ENCODE assay signal across 8 mouse cellular contexts in genomic region chr4:125115081-125115480, GRCm38 (mm10). TPM values are rescaled to one million over a fixed set of nuclear protein-coding genes. Genes with fewer than 3 reads are reported as not detected.
A peak's percentile ranks its signal among the peaks of the same experiment; 100 is the strongest.
DNase-seq lines count a peak whose midpoint lies in the region; ATAC-seq and TF ChIP-seq lines count a peak whose summit lies in the region.

No protein-coding gene starts in this region.

- no peak for DNase-seq in liver, embryonic 11.5 days (ENCODE audit: low spot score)
- DNase-seq in embryonic facial prominence, embryonic 14.5 days (ENCODE audit: low spot score) = no peak
- no peak for DNase-seq in frontal cortex, postnatal 14 days (ENCODE audit: low spot score in 2 of 2)

- H3K79me2 ChIP-seq in myocyte (ENCODE audit: control insufficient read depth, insufficient read depth) = no peaks in the 10 kb centered on the region

- 0 out of 2 replicates have a peak, but pooled peaks have one; percentile 28 for ATAC-seq in forebrain, embryonic 15.5 days (replicated peaks)
- no peak for ATAC-seq in forebrain, embryonic 12.5 days (ENCODE audit: low FRiP score)
- ATAC-seq in liver, embryonic 12.5 days = no peak
- ATAC-seq in liver, embryonic 11.5 days (replicated peaks; ENCODE audit: low FRiP score) = no peak
- no peak for ATAC-seq in embryonic facial prominence, embryonic 14.5 days (ENCODE audit: low read depth)
- no peak for ATAC-seq in megakaryocyte progenitor cell, adult 5-6 weeks (replicated peaks; ENCODE audit: poor library complexity)

- whole genome bisulfite sequencing in forebrain, embryonic 15.5 days = 84% methylated on average over 4 of the region's 4 CpGs
- 84% methylated on average over 4 of the region's 4 CpGs for WGBS in forebrain, embryonic 12.5 days
- 69% methylated on average over 4 of the region's 4 CpGs for WGBS in liver, embryonic 12.5 days (ENCODE audit: insufficient replicate concordance)
- 69% methylated on average over 4 of the region's 4 CpGs for WGBS in liver, embryonic 11.5 days
- 70% methylated on average over 4 of the region's 4 CpGs for WGBS in embryonic facial prominence, embryonic 14.5 days

- no peak overlapping the region for H3K9ac ChIP-seq in forebrain, embryonic 15.5 days (replicated peaks)
- no peak overlapping the region for H3K9ac ChIP-seq in forebrain, embryonic 12.5 days
- no peak overlapping the region for H3K9ac ChIP-seq in liver, embryonic 12.5 days
- H3K9ac ChIP-seq in liver, embryonic 11.5 days (ENCODE audit: low read depth, low read length) = no peak overlapping the region
- no peak overlapping the region for H3K9ac ChIP-seq in embryonic facial prominence, embryonic 14.5 days (ENCODE audit: low read depth, low read length)

- no peak overlapping the region for H3K27ac ChIP-seq in forebrain, embryonic 15.5 days (replicated peaks)
- H3K27ac ChIP-seq in forebrain, embryonic 12.5 days = no peak overlapping the region
- peak overlapping the region; percentile 17; the same call in 1 of the 2 replicates for H3K27ac ChIP-seq in liver, embryonic 12.5 days
- H3K27ac ChIP-seq in liver, embryonic 11.5 days (ENCODE audit: low read depth, low read length) = no peak overlapping the region
- 0 out of 2 replicates have a peak overlapping the region, but pooled peaks have one; percentile 2 for H3K27ac ChIP-seq in embryonic facial prominence, embryonic 14.5 days (replicated peaks; ENCODE audit: low read depth, low read length)

- H3K36me3 ChIP-seq in forebrain, embryonic 15.5 days = peaks cover 11% of the 10 kb centered on the region
- peaks cover 23% of the 10 kb centered on the region for H3K36me3 ChIP-seq in forebrain, embryonic 12.5 days (replicated peaks)
- H3K36me3 ChIP-seq in liver, embryonic 12.5 days = peaks cover 27% of the 10 kb centered on the region
- no peaks in the 10 kb centered on the region; the same call in 1 of the 2 replicates for H3K36me3 ChIP-seq in liver, embryonic 11.5 days (ENCODE audit: control insufficient read depth, insufficient read depth, low read length)
- H3K36me3 ChIP-seq in embryonic facial prominence, embryonic 14.5 days (ENCODE audit: control insufficient read depth, insufficient read depth, low read length) = peaks cover 14% of the 10 kb centered on the region
- H3K36me3 ChIP-seq in myocyte (ENCODE audit: control insufficient read depth, insufficient read depth) = peaks cover under 1% of the 10 kb centered on the region

- TF ChIP-seq POLR2A in myocyte (IDR thresholded peaks at IDR 0.05; ENCODE audit: insufficient read length, low read depth) = no peak

- H3K4me3 ChIP-seq in forebrain, embryonic 15.5 days = no peak overlapping the region
- H3K4me3 ChIP-seq in forebrain, embryonic 12.5 days (replicated peaks) = no peak overlapping the region
- H3K4me3 ChIP-seq in liver, embryonic 12.5 days = no peak overlapping the region
- no peak overlapping the region for H3K4me3 ChIP-seq in liver, embryonic 11.5 days (ENCODE audit: low read depth, low read length)
- H3K4me3 ChIP-seq in embryonic facial prominence, embryonic 14.5 days (ENCODE audit: low read depth, low read length) = no peak overlapping the region
- H3K4me3 ChIP-seq in myocyte = no peak overlapping the region

- H3K27me3 ChIP-seq in forebrain, embryonic 15.5 days = no peaks in the 10 kb centered on the region
- H3K27me3 ChIP-seq in forebrain, embryonic 12.5 days = no peaks in the 10 kb centered on the region
- H3K27me3 ChIP-seq in liver, embryonic 12.5 days (replicated peaks) = no peaks in the 10 kb centered on the region
- H3K27me3 ChIP-seq in liver, embryonic 11.5 days (replicated peaks; ENCODE audit: control insufficient read depth, insufficient read depth, low read length) = no peaks in the 10 kb centered on the region
- H3K27me3 ChIP-seq in embryonic facial prominence, embryonic 14.5 days (replicated peaks; ENCODE audit: control insufficient read depth, insufficient read depth, low read length) = no peaks in the 10 kb centered on the region
- H3K27me3 ChIP-seq in myocyte (ENCODE audit: control insufficient read depth, insufficient read depth, insufficient read length) = no peaks in the 10 kb centered on the region

- H3K9me3 ChIP-seq in forebrain, embryonic 15.5 days = no peaks in the 10 kb centered on the region
- H3K9me3 ChIP-seq in forebrain, embryonic 12.5 days = no peaks in the 10 kb centered on the region
- no peaks in the 10 kb centered on the region for H3K9me3 ChIP-seq in liver, embryonic 12.5 days (replicated peaks)
- H3K9me3 ChIP-seq in liver, embryonic 11.5 days (ENCODE audit: control insufficient read depth, low read length) = no peaks in the 10 kb centered on the region
- H3K9me3 ChIP-seq in embryonic facial prominence, embryonic 14.5 days (ENCODE audit: control insufficient read depth, low read length) = no peaks in the 10 kb centered on the region

- H3ac ChIP-seq in myocyte (ENCODE audit: control insufficient read depth, insufficient read length) = no peak overlapping the region

- H3K4me2 ChIP-seq in forebrain, embryonic 15.5 days (replicated peaks) = no peak overlapping the region
- H3K4me2 ChIP-seq in forebrain, embryonic 12.5 days = no peak overlapping the region
- no peak overlapping the region for H3K4me2 ChIP-seq in liver, embryonic 12.5 days
- H3K4me2 ChIP-seq in liver, embryonic 11.5 days = no peak overlapping the region
- H3K4me2 ChIP-seq in embryonic facial prominence, embryonic 14.5 days (ENCODE audit: low read depth, low read length) = no peak overlapping the region
- H3K4me2 ChIP-seq in myocyte (ENCODE audit: low read depth) = peak overlapping the region; percentile 65

- H3K4me1 ChIP-seq in forebrain, embryonic 15.5 days = peaks cover 19% of the 10 kb centered on the region
- peaks cover 14% of the 10 kb centered on the region; the same call in 1 of the 2 replicates for H3K4me1 ChIP-seq in forebrain, embryonic 12.5 days
- H3K4me1 ChIP-seq in liver, embryonic 12.5 days = peaks cover 55% of the 10 kb centered on the region
- H3K4me1 ChIP-seq in liver, embryonic 11.5 days (replicated peaks; ENCODE audit: control insufficient read depth, insufficient read depth, low read length) = peaks cover 36% of the 10 kb centered on the region
- H3K4me1 ChIP-seq in embryonic facial prominence, embryonic 14.5 days (ENCODE audit: control insufficient read depth, insufficient read depth, low read length) = peaks cover 12% of the 10 kb centered on the region

TF ChIP-seq in myocyte, 11 proteins besides CTCF, POLR2A, EP300 and RAD21:
- TF ChIP-seq SRF (IDR thresholded peaks at IDR 0.05; ENCODE audit: control insufficient read depth, insufficient read length, low read depth) = no peak
- TF ChIP-seq MYOD1 (IDR thresholded peaks at IDR 0.05; ENCODE audit: control insufficient read depth in 1 of 3, insufficient read length in 2 of 3, low read depth in 2 of 3) = no peak
- TF ChIP-seq USF1 (IDR thresholded peaks at IDR 0.05; ENCODE audit: low read depth) = no peak

RNA-seq across cellular contexts. Expression of gene Zc3h12a, which starts 12.6 kb away (rescaled TPM):
- polyA plus RNA-seq in forebrain, embryonic 15.5 days (2015; fragmentation: Nextera tagmentation; extraction: Ambion mirVana) = 0.14 and 0.19 TPM in 2 replicates
- polyA plus RNA-seq in forebrain, embryonic 12.5 days (2016; fragmentation: Nextera tagmentation; extraction: Ambion mirVana) = 0.18 and 0.23 TPM in 2 replicates
- 0.56 and 0.62 TPM in 2 replicates for polyA plus RNA-seq in liver, embryonic 12.5 days (2016; fragmentation: Nextera tagmentation; extraction: Ambion mirVana)
- polyA plus RNA-seq in liver, embryonic 11.5 days (2014; fragmentation: Nextera tagmentation; extraction: Ambion mirVana) = 1.0 and 1.3 TPM in 2 replicates
- 0.71 and 1.2 TPM in 2 replicates for polyA plus RNA-seq in embryonic facial prominence, embryonic 14.5 days (2014; fragmentation: Nextera tagmentation; extraction: Ambion mirVana)
- 5.9 TPM for polyA plus RNA-seq in myocyte (2012; fragmentation: generic; extraction: Trizol)
- total RNA-seq in megakaryocyte progenitor cell, adult 5-6 weeks (2015) = 6.0 and 6.2 TPM in 2 replicates
- 2.3 and 3.6 TPM in 2 replicates for total RNA-seq in megakaryocyte progenitor cell, adult 5-6 weeks (2017)

RNA-seq across cellular contexts. Expression of gene Meaf6, which starts 30.1 kb away (rescaled TPM):
- 151 and 153 TPM in 2 replicates for polyA plus RNA-seq in forebrain, embryonic 15.5 days (2015; fragmentation: Nextera tagmentation; extraction: Ambion mirVana)
- polyA plus RNA-seq in forebrain, embryonic 12.5 days (2016; fragmentation: Nextera tagmentation; extraction: Ambion mirVana) = 128 and 138 TPM in 2 replicates
- 31.6 and 33.0 TPM in 2 replicates for polyA plus RNA-seq in liver, embryonic 12.5 days (2016; fragmentation: Nextera tagmentation; extraction: Ambion mirVana)
- polyA plus RNA-seq in liver, embryonic 11.5 days (2014; fragmentation: Nextera tagmentation; extraction: Ambion mirVana) = 53.6 and 54.2 TPM in 2 replicates
- 53.5 and 56.4 TPM in 2 replicates for polyA plus RNA-seq in embryonic facial prominence, embryonic 14.5 days (2014; fragmentation: Nextera tagmentation; extraction: Ambion mirVana)
- polyA plus RNA-seq in myocyte (2012; fragmentation: generic; extraction: Trizol) = 19.3 TPM
- 37.5 and 48.8 TPM in 2 replicates for total RNA-seq in megakaryocyte progenitor cell, adult 5-6 weeks (2015)
- 39.0 and 57.7 TPM in 2 replicates for total RNA-seq in megakaryocyte progenitor cell, adult 5-6 weeks (2017)

RNA-seq across cellular contexts. Expression of gene Snip1, which starts 48.6 kb away (rescaled TPM):
- 31.0 and 31.1 TPM in 2 replicates for polyA plus RNA-seq in forebrain, embryonic 15.5 days (2015; fragmentation: Nextera tagmentation; extraction: Ambion mirVana)
- 29.8 and 32.2 TPM in 2 replicates for polyA plus RNA-seq in forebrain, embryonic 12.5 days (2016; fragmentation: Nextera tagmentation; extraction: Ambion mirVana)
- 21.6 and 24.8 TPM in 2 replicates for polyA plus RNA-seq in liver, embryonic 12.5 days (2016; fragmentation: Nextera tagmentation; extraction: Ambion mirVana)
- 26.7 and 31.3 TPM in 2 replicates for polyA plus RNA-seq in liver, embryonic 11.5 days (2014; fragmentation: Nextera tagmentation; extraction: Ambion mirVana)
- 26.2 and 29.9 TPM in 2 replicates for polyA plus RNA-seq in embryonic facial prominence, embryonic 14.5 days (2014; fragmentation: Nextera tagmentation; extraction: Ambion mirVana)
- 14.3 TPM for polyA plus RNA-seq in myocyte (2012; fragmentation: generic; extraction: Trizol)
- total RNA-seq in megakaryocyte progenitor cell, adult 5-6 weeks (2015) = 22.0 and 28.6 TPM in 2 replicates
- 28.3 and 33.5 TPM in 2 replicates for total RNA-seq in megakaryocyte progenitor cell, adult 5-6 weeks (2017)

RNA-seq across cellular contexts. Expression of gene Dnali1, which starts 49.6 kb away (rescaled TPM):
- polyA plus RNA-seq in forebrain, embryonic 15.5 days (2015; fragmentation: Nextera tagmentation; extraction: Ambion mirVana) = 0.52 and 1.2 TPM in 2 replicates
- 0.28 and 0.41 TPM in 2 replicates for polyA plus RNA-seq in forebrain, embryonic 12.5 days (2016; fragmentation: Nextera tagmentation; extraction: Ambion mirVana)
- polyA plus RNA-seq in liver, embryonic 12.5 days (2016; fragmentation: Nextera tagmentation; extraction: Ambion mirVana) = 0.10 TPM in 1 of 2 replicates, not detected in the other
- 0.07 and 0.19 TPM in 2 replicates for polyA plus RNA-seq in liver, embryonic 11.5 days (2014; fragmentation: Nextera tagmentation; extraction: Ambion mirVana)
- 0.71 and 4.3 TPM in 2 replicates for polyA plus RNA-seq in embryonic facial prominence, embryonic 14.5 days (2014; fragmentation: Nextera tagmentation; extraction: Ambion mirVana)
- polyA plus RNA-seq in myocyte (2012; fragmentation: generic; extraction: Trizol) = 0.14 TPM
- 0.15 TPM in 1 of 2 replicates, not detected in the other for total RNA-seq in megakaryocyte progenitor cell, adult 5-6 weeks (2015)
- total RNA-seq in megakaryocyte progenitor cell, adult 5-6 weeks (2017) = not detected in 2 replicates

Comparison
In these comparisons a context has a peak if more than half of its experiments do, and no peak if none do; other contexts are left out.
1. H3K27ac ChIP-seq: peak in liver, embryonic 12.5 days (single experiment) and embryonic facial prominence, embryonic 14.5 days (single experiment); none in forebrain, embryonic 15.5 days (single experiment), forebrain, embryonic 12.5 days (single experiment) and liver, embryonic 11.5 days (single experiment).